Mouse (Mus musculus): ENCODE results near the gene Igfbp3.

The Igfbp3 gene

DNA sequence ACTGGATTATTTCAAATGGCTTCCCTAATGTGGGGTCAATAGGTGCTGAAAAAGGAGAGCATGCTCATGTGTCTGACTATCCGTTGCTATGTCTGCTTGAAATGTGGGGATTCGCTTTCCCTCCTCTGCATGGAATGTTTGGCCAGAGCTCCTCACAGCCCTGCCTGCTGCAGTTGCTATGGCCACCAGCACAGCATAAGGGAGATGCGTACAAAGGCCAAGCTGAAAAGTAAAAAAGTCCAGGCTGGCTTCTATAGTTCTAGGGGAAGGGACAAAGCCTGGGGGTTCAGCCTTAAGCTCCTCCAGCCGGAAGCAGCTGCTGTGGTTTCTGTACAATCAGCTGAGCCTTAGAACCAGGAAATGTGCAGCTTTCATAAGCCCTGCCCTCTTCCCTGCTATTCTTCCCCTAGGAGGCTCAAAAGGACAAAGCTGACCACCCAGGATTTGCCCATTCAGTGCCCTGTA, 53.1 kb downstream of the Igfbp3 start:
- DNase-seq = no peak

DNA sequence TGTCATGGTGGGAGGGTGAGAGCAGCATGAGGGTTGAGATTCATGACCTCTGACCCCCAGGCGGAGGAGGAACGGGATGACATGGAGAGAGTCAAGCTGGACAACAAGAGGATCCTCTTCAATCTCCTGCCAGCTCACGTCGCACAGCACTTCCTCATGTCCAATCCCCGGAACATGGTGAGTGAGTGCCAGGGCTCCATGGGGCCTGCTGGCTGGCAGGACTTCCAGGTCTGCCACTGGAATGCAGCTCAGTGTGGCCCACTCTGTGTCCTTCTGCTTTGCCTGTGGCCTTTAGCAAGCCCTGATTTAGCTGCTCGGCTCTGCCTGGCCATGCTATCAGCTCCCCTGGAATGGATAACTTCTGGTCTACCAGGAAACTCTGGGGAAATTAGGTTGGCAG, 53.6 kb downstream of the Igfbp3 start:
- no peak for DNase-seq

DNA sequence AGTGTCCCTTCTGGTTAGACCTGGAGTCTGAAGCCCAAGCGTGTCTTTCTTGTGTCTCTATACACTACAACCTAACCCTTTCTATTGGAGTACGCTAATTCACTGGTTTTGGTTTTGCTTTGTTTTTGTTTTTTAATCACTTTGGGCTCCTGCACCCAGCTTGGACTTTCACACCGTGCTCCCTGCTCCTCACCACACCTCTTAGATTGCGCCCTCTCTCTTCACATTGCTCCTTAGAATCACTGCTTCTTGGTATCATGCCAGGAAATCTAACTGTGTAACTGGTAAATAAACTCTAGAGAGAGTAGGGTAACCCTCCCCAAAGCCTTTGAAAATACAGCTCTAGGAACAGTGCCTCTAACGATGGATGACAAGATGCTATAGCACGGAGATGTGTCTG, 55.5 kb downstream of the Igfbp3 start:
- DNase-seq = no peak

DNA sequence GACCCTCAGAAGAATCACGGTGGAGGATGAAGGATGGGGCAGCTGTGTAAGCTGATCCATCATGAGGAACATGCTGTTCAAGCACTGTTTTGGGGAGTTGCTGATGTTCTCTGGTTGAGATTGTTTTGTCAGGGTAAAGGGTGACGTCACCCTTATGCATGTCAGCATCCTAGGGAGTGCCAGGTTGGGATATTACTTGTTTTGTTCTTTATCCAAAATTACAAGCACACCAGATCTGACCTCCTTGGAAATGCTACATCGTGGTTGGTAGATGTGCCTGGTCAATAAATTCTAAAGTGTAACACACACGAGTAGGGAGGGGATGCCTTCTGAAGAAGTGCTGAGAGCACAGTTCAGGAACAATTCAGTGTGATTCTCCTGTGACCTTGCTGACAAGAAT, 57.3 kb downstream of the Igfbp3 start:
- DNase-seq = no peak
